In the genomic region with DNA sequence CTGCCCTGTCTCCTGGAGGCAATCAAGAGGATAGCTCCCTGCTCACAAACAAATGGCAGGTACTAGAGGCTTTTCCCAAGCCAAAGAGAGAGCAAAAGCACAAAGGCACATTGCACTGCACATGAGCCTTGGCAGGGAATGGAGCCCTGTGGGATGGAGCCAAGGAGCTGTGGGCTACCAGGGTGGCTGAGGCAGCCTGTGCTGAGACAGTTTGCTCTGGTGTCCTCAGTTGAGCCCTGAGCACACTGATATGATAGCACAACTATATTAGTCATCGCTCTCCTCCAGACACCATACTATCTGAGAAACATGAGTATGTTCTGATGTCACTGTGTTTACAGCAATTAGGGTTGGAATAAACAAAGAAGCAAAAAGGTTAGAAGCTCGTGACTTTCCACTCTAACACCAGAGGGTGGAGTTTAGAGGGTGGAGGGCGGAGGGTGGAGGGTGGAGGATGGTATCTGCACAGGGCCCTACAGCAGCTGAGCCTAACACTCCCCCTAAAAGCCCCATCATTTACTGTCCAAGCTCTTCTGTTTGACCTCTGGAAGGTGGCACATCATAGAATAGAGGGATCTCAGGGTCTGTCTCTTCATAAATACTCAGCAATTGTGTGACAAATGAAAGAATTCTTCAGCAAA, we compare ENCODE assay signal across 11 mouse cellular contexts. TPM values are rescaled to one million over a fixed set of nuclear protein-coding genes. Genes with fewer than 3 reads are reported as not detected.
DNase-seq lines count a peak whose midpoint lies in the region; ATAC-seq and TF ChIP-seq lines count a peak whose summit lies in the region.
"Had no signal": no experiment of that assay in that cellular context is flagged by ENCODE, and none has a peak within 500 bp of the region (broad histone marks: within the 10 kb centered on the region; RNA-seq: fewer than 3 reads in every experiment).

No protein-coding gene starts in this region.

- intact Hi-C loops in heart, adult 2 months (cut with DNase I), result no loop called here

- peak; percentile 31 for ATAC-seq in intestine, postnatal 0 days
- no peak for ATAC-seq in intestine, embryonic 15.5 days
- peak; percentile 48 for ATAC-seq in liver, embryonic 14.5 days (ENCODE audit: insufficient read depth)
- ATAC-seq in midbrain, embryonic 16.5 days, result no peak
- no peak for ATAC-seq in forebrain, postnatal 0 days

- H3K79me2 ChIP-seq in heart, adult 2 months (replicated peaks; ENCODE audit: control insufficient read depth, insufficient read depth, low read length), result no peaks in the 10 kb centered on the region

- no peaks in the 10 kb centered on the region for H3K36me3 ChIP-seq in intestine, postnatal 0 days (ENCODE audit: control insufficient read depth, insufficient read depth)
- no peaks in the 10 kb centered on the region for H3K36me3 ChIP-seq in intestine, embryonic 15.5 days
- no peaks in the 10 kb centered on the region for H3K36me3 ChIP-seq in heart, adult 2 months (ENCODE audit: control insufficient read depth, insufficient read depth, low read length)
- no peaks in the 10 kb centered on the region for H3K36me3 ChIP-seq in liver, embryonic 14.5 days (replicated peaks; ENCODE audit: control insufficient read depth, insufficient read depth, low read depth)
- no peaks in the 10 kb centered on the region for H3K36me3 ChIP-seq in midbrain, embryonic 16.5 days (ENCODE audit: control insufficient read depth, insufficient read depth, low read length)
- no peaks in the 10 kb centered on the region for H3K36me3 ChIP-seq in forebrain, postnatal 0 days (ENCODE audit: insufficient read depth)
- H3K36me3 ChIP-seq: hindbrain, embryonic 15.5 days; stomach, embryonic 15.5 days had no signal

- H3K9me3 ChIP-seq in intestine, postnatal 0 days (ENCODE audit: control insufficient read depth), result no peaks in the 10 kb centered on the region
- H3K9me3 ChIP-seq in intestine, embryonic 15.5 days, result no peaks in the 10 kb centered on the region
- H3K9me3 ChIP-seq in liver, embryonic 14.5 days (ENCODE audit: control insufficient read depth, low read length), result no peaks in the 10 kb centered on the region
- H3K9me3 ChIP-seq in midbrain, embryonic 16.5 days (replicated peaks; ENCODE audit: control insufficient read depth, low read length, poor library complexity, severe bottlenecking), result no peaks in the 10 kb centered on the region
- H3K9me3 ChIP-seq in forebrain, postnatal 0 days (ENCODE audit: low read length), result no peaks in the 10 kb centered on the region
- H3K9me3 ChIP-seq: hindbrain, embryonic 15.5 days; stomach, embryonic 15.5 days had no signal

- no peak overlapping the region for H3K9ac ChIP-seq in intestine, postnatal 0 days (ENCODE audit: low read depth, low read length)
- no peak overlapping the region for H3K9ac ChIP-seq in intestine, embryonic 15.5 days
- H3K9ac ChIP-seq in heart, adult 2 months (ENCODE audit: low read depth, low read length), result no peak overlapping the region
- no peak overlapping the region for H3K9ac ChIP-seq in liver, embryonic 14.5 days (replicated peaks)
- H3K9ac ChIP-seq in midbrain, embryonic 16.5 days (ENCODE audit: low read depth, low read length), result no peak overlapping the region
- no peak overlapping the region for H3K9ac ChIP-seq in forebrain, postnatal 0 days
- H3K9ac ChIP-seq: hindbrain, embryonic 15.5 days; stomach, embryonic 15.5 days had no signal

- no peaks in the 10 kb centered on the region for H3K27me3 ChIP-seq in intestine, postnatal 0 days (replicated peaks; ENCODE audit: control insufficient read depth, insufficient read depth, low read length)
- H3K27me3 ChIP-seq in intestine, embryonic 15.5 days (replicated peaks), result no peaks in the 10 kb centered on the region
- no peaks in the 10 kb centered on the region for H3K27me3 ChIP-seq in heart, adult 2 months (ENCODE audit: control insufficient read depth, insufficient read depth, low read length)
- H3K27me3 ChIP-seq in liver, embryonic 14.5 days (ENCODE audit: control insufficient read depth, insufficient read depth, low read length), result no peaks in the 10 kb centered on the region
- H3K27me3 ChIP-seq in midbrain, embryonic 16.5 days (ENCODE audit: control insufficient read depth, insufficient read depth, low read depth, low read length), result no peaks in the 10 kb centered on the region
- H3K27me3 ChIP-seq in forebrain, postnatal 0 days (ENCODE audit: insufficient read depth, low read length), result no peaks in the 10 kb centered on the region
- H3K27me3 ChIP-seq: hindbrain, embryonic 15.5 days; stomach, embryonic 15.5 days had no signal

- TF ChIP-seq CTCF in intestine, postnatal 0 days (IDR thresholded peaks at IDR 0.05; ENCODE audit: low read depth), result no peak
- TF ChIP-seq CTCF in heart, adult 2 months (IDR thresholded peaks at IDR 0.05), result no peak
- no peak for TF ChIP-seq CTCF in liver, embryonic 14.5 days (IDR thresholded peaks at IDR 0.05; ENCODE audit: low read depth)
- no peak for TF ChIP-seq CTCF in forebrain, postnatal 0 days (IDR thresholded peaks at IDR 0.05; ENCODE audit: low read depth)

- no peak overlapping the region for H3K4me3 ChIP-seq in intestine, postnatal 0 days (ENCODE audit: low read depth, low read length)
- H3K4me3 ChIP-seq in intestine, embryonic 15.5 days (replicated peaks), result no peak overlapping the region
- no peak overlapping the region for H3K4me3 ChIP-seq in heart, adult 2 months
- H3K4me3 ChIP-seq in liver, embryonic 14.5 days (ENCODE audit: insufficient read depth in 1 of 2, low read depth in 2 of 2, low read length in 2 of 2), result no peak overlapping the region
- H3K4me3 ChIP-seq in midbrain, embryonic 16.5 days (ENCODE audit: low read depth, low read length), result no peak overlapping the region
- H3K4me3 ChIP-seq in forebrain, postnatal 0 days (ENCODE audit: low read depth, low read length), result no peak overlapping the region
- H3K4me3 ChIP-seq: hindbrain, embryonic 15.5 days; stomach, embryonic 15.5 days had no signal

- peak; percentile 97 for TF ChIP-seq EP300 in heart, adult 2 months (IDR thresholded peaks at IDR 0.05; ENCODE audit: insufficient read depth, low read depth, low read length)
- no peak for TF ChIP-seq EP300 in liver, embryonic 14.5 days (IDR thresholded peaks at IDR 0.05; ENCODE audit: low read depth)

- H3K4me2 ChIP-seq in intestine, postnatal 0 days (replicated peaks; ENCODE audit: low read depth), result no peak overlapping the region
- no peak overlapping the region for H3K4me2 ChIP-seq in intestine, embryonic 15.5 days (replicated peaks)
- H3K4me2 ChIP-seq in liver, embryonic 14.5 days (ENCODE audit: low read depth), result no peak overlapping the region
- no peak overlapping the region for H3K4me2 ChIP-seq in midbrain, embryonic 16.5 days (ENCODE audit: low read length)
- H3K4me2 ChIP-seq in forebrain, postnatal 0 days (ENCODE audit: low read depth), result no peak overlapping the region
- H3K4me2 ChIP-seq: hindbrain, embryonic 15.5 days; stomach, embryonic 15.5 days had no signal

- peaks cover 7% of the 10 kb centered on the region for H3K4me1 ChIP-seq in intestine, postnatal 0 days (replicated peaks; ENCODE audit: control insufficient read depth, insufficient read depth, low read length)
- H3K4me1 ChIP-seq in intestine, embryonic 15.5 days (replicated peaks), result 0 out of 2 replicates have a peak, but pooled peaks cover 1% of the 10 kb centered on the region
- H3K4me1 ChIP-seq in heart, adult 2 months (ENCODE audit: control insufficient read depth, insufficient read depth, low read length), result peaks cover 6% of the 10 kb centered on the region
- peaks cover 0 to 19% of the 10 kb centered on the region in 2 experiments; a peak in 2 of 4 replicates for H3K4me1 ChIP-seq in liver, embryonic 14.5 days (replicated peaks; ENCODE audit: control insufficient read depth in 2 of 2, insufficient read depth in 2 of 2, low read length in 1 of 2)
- no peaks in the 10 kb centered on the region for H3K4me1 ChIP-seq in midbrain, embryonic 16.5 days (ENCODE audit: control insufficient read depth, insufficient read depth, low read length)
- H3K4me1 ChIP-seq in forebrain, postnatal 0 days (ENCODE audit: insufficient read depth), result no peaks in the 10 kb centered on the region
- H3K4me1 ChIP-seq: hindbrain, embryonic 15.5 days; stomach, embryonic 15.5 days had no signal

- TF ChIP-seq POLR2A in heart, adult 2 months (IDR thresholded peaks at IDR 0.05; ENCODE audit: insufficient read depth, low read depth, low read length), result no peak

- WGBS in intestine, postnatal 0 days, result 61% methylated on average over 3 of the region's 3 CpGs
- WGBS in intestine, embryonic 15.5 days, result 62% methylated on average over 3 of the region's 3 CpGs
- 45% methylated on average over 3 of the region's 3 CpGs for WGBS in heart, adult 2 months
- WGBS in liver, embryonic 14.5 days (ENCODE audit: insufficient replicate concordance), result 45% methylated on average over 3 of the region's 3 CpGs
- WGBS in midbrain, embryonic 16.5 days, result 88% methylated on average over 3 of the region's 3 CpGs
- 78% methylated on average over 3 of the region's 3 CpGs for WGBS in forebrain, postnatal 0 days

- no peak overlapping the region for H3K27ac ChIP-seq in intestine, postnatal 0 days (ENCODE audit: low read depth, low read length)
- no peak overlapping the region for H3K27ac ChIP-seq in intestine, embryonic 15.5 days
- H3K27ac ChIP-seq in heart, adult 2 months, result peak overlapping the region; percentile 65
- H3K27ac ChIP-seq in liver, embryonic 14.5 days, result no peak overlapping the region
- no peak overlapping the region for H3K27ac ChIP-seq in midbrain, embryonic 16.5 days (ENCODE audit: low read length)
- H3K27ac ChIP-seq in forebrain, postnatal 0 days (ENCODE audit: low read depth, low read length), result no peak overlapping the region
- H3K27ac ChIP-seq: hindbrain, embryonic 15.5 days; stomach, embryonic 15.5 days had no signal

- DNase-seq in Muller cell, postnatal 12 days (ENCODE audit: inconsistent ontology term), result peak; percentile 74
- peak; percentile 65 to 78 for DNase-seq in heart, adult 2 months
- no peak for DNase-seq in liver, embryonic 14.5 days (ENCODE audit: low read depth in 3 of 3, low spot score in 3 of 3)
- DNase-seq in right cerebral cortex, postnatal 4 days, result no peak
- no peak for DNase-seq in forebrain, postnatal 0 days
- DNase-seq: gastrocnemius, postnatal 25 days had no signal

RNA-seq across cellular contexts. Expression of gene Abhd2, which starts 18.6 kb away (rescaled TPM):
- 34.8 and 36.2 TPM in 2 replicates for polyA plus RNA-seq in intestine, postnatal 0 days (2015; fragmentation: Nextera tagmentation; extraction: Ambion mirVana)
- polyA plus RNA-seq in intestine, embryonic 15.5 days (2015; fragmentation: Nextera tagmentation; extraction: Ambion mirVana), result 14.3 and 16.3 TPM in 2 replicates
- 10 to 100 TPM; 33.8 to 36.3 TPM for total RNA-seq in heart, adult 2 months (2021)
- 8.4 and 15.8 TPM in 2 replicates for polyA plus RNA-seq in heart, adult 2 months (2012; rRNA removed)
- polyA plus RNA-seq in liver, embryonic 14.5 days (2012; rRNA removed), result 5.6 and 6.0 TPM in 2 replicates
- polyA plus RNA-seq in liver, embryonic 14.5 days (2014; fragmentation: Nextera tagmentation; extraction: Ambion mirVana), result 11.4 TPM in 2 replicates
- 18.7 and 19.3 TPM in 2 replicates for polyA plus RNA-seq in midbrain, embryonic 16.5 days (2015; fragmentation: Nextera tagmentation; extraction: Ambion mirVana)
- 66.8 and 88.0 TPM in 2 replicates for total RNA-seq in forebrain, postnatal 0 days (2014; rRNA removed)
- polyA plus RNA-seq in forebrain, postnatal 0 days (2015; fragmentation: Nextera tagmentation; extraction: Ambion mirVana), result 22.5 and 26.0 TPM in 2 replicates

Comparison
In these comparisons a context has a peak if more than half of its experiments do, and no peak if none do; other contexts are left out.
1. ATAC-seq: peak in intestine, postnatal 0 days (single experiment) and liver, embryonic 14.5 days (single experiment); none in intestine, embryonic 15.5 days (single experiment), midbrain, embryonic 16.5 days (single experiment) and forebrain, postnatal 0 days (single experiment).
2. DNase-seq: peak in Muller cell, postnatal 12 days (single experiment) and heart, adult 2 months (2 of 2); none in liver, embryonic 14.5 days (0 of 3), right cerebral cortex, postnatal 4 days (single experiment) and forebrain, postnatal 0 days (single experiment).